Mouse (Mus musculus): ENCODE results near the gene A530064D06Rik. TPM values are rescaled to one million over a fixed set of nuclear protein-coding genes. Genes with fewer than 3 reads are reported as not detected.

Gene A530064D06Rik
- polyA plus RNA-seq, 1 experiment from 2014 or later, result 0.20 TPM

GRCm38 (mm10) chr17:48132810-48133209 is 34.3 kb downstream of the A530064D06Rik start:
- no peaks in the 10 kb centered on the region for H3K36me3 ChIP-seq (ENCODE audit: control insufficient read depth, insufficient read depth, low read length)
- ATAC-seq, result no peak
- no peaks in the 10 kb centered on the region for H3K4me1 ChIP-seq (ENCODE audit: control insufficient read depth, insufficient read depth, low read length)
- H3K9ac ChIP-seq (ENCODE audit: low read depth, low read length), result no peak overlapping the region
- WGBS, result 86% methylated on average over 2 of the region's 2 CpGs
- no peak overlapping the region for H3K27ac ChIP-seq (ENCODE audit: low read length)
- H3K4me2 ChIP-seq (ENCODE audit: low read length), result no peak overlapping the region
- no peak overlapping the region for H3K4me3 ChIP-seq (ENCODE audit: low read depth, low read length)
- no peaks in the 10 kb centered on the region for H3K9me3 ChIP-seq (replicated peaks; ENCODE audit: control insufficient read depth, low read length, poor library complexity, severe bottlenecking)
- H3K27me3 ChIP-seq (ENCODE audit: control insufficient read depth, insufficient read depth, low read depth, low read length), result no peaks in the 10 kb centered on the region

DNA sequence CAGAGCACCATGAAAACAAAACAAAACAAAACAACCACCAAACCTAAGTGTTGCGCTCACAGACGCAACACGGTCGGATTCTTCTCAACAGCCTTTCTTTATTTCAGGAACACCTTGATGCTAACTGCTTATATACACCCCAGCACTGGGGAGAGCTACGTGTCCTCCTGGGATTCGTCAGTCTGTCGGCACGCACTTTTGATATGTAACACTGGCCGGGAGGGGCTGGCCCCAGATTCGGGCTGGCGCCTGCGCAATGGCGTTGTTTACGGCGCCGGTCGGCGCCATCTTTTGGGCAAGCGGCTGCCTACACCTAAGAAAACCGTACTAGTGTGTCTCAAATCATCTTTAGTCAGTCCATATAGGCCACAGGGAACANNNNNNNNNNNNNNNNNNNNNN is 46.6 kb downstream of the A530064D06Rik start:
- Histone ChIP-seq H3K4me3 (ENCODE audit: low read depth, low read length) (no peak overlapping the region), H3K27me3 (ENCODE audit: control insufficient read depth, insufficient read depth, low read depth, low read length) (no peaks in the 10 kb centered on the region), H3K27ac (ENCODE audit: low read length) (no peak overlapping the region), H3K9ac (ENCODE audit: low read depth, low read length) (no peak overlapping the region), H3K4me1 (ENCODE audit: control insufficient read depth, insufficient read depth, low read length) (no peaks in the 10 kb centered on the region), H3K4me2 (ENCODE audit: low read length) (no peak overlapping the region), H3K36me3 (ENCODE audit: control insufficient read depth, insufficient read depth, low read length) (no peaks in the 10 kb centered on the region), H3K9me3 (replicated peaks; ENCODE audit: control insufficient read depth, low read length, poor library complexity, severe bottlenecking) (no peaks in the 10 kb centered on the region)
- 96% methylated on average over 20 of the region's 20 CpGs for WGBS
- ATAC-seq, result no peak

GRCm38 (mm10) chr17:48119656-48120055 is 47.4 kb downstream of the A530064D06Rik start:
- Histone ChIP-seq H3K36me3 (ENCODE audit: control insufficient read depth, insufficient read depth, low read length) (no peaks in the 10 kb centered on the region), H3K4me1 (ENCODE audit: control insufficient read depth, insufficient read depth, low read length) (no peaks in the 10 kb centered on the region), H3K9me3 (replicated peaks; ENCODE audit: control insufficient read depth, low read length, poor library complexity, severe bottlenecking) (no peaks in the 10 kb centered on the region), H3K4me2 (ENCODE audit: low read length) (no peak overlapping the region), H3K27ac (ENCODE audit: low read length) (no peak overlapping the region), H3K27me3 (ENCODE audit: control insufficient read depth, insufficient read depth, low read depth, low read length) (no peaks in the 10 kb centered on the region), H3K9ac (ENCODE audit: low read depth, low read length) (no peak overlapping the region), H3K4me3 (ENCODE audit: low read depth, low read length) (no peak overlapping the region)
- peak; percentile 45; the same call in 1 of the 2 replicates for ATAC-seq
- 24% methylated on average over 3 of the region's 3 CpGs for WGBS

DNA sequence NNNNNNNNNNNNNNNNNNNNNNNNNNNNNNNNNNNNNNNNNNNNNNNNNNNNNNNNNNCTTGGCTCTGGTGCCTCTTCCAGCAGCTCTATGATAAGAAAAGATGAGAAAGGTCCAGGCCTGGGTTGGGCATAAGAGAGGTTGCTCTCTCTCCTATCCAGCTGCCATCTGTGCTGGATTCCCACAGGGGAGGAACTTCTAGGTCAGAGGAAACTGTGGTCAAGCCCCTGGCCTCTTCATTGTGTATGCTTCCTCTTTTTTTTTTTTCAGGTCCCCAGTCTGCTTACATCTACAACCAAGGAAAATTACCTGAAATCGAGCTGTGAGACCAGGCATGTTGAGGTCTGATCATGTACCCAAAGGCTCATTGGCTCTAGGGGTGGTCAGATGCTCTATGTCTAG is 48.5 kb downstream of the A530064D06Rik start:
- H3K27me3 ChIP-seq (ENCODE audit: control insufficient read depth, insufficient read depth, low read depth, low read length), result no peaks in the 10 kb centered on the region
- 48% methylated on average over 1 of the region's 1 CpGs for WGBS
- H3K4me1 ChIP-seq (ENCODE audit: control insufficient read depth, insufficient read depth, low read length), result no peaks in the 10 kb centered on the region
- H3K4me2 ChIP-seq (ENCODE audit: low read length), result no peak overlapping the region
- H3K4me3 ChIP-seq (ENCODE audit: low read depth, low read length), result no peak overlapping the region
- no peak overlapping the region for H3K9ac ChIP-seq (ENCODE audit: low read depth, low read length)
- H3K27ac ChIP-seq (ENCODE audit: low read length), result no peak overlapping the region
- H3K36me3 ChIP-seq (ENCODE audit: control insufficient read depth, insufficient read depth, low read length), result no peaks in the 10 kb centered on the region
- no peak for ATAC-seq
- H3K9me3 ChIP-seq (replicated peaks; ENCODE audit: control insufficient read depth, low read length, poor library complexity, severe bottlenecking), result no peaks in the 10 kb centered on the region

DNA sequence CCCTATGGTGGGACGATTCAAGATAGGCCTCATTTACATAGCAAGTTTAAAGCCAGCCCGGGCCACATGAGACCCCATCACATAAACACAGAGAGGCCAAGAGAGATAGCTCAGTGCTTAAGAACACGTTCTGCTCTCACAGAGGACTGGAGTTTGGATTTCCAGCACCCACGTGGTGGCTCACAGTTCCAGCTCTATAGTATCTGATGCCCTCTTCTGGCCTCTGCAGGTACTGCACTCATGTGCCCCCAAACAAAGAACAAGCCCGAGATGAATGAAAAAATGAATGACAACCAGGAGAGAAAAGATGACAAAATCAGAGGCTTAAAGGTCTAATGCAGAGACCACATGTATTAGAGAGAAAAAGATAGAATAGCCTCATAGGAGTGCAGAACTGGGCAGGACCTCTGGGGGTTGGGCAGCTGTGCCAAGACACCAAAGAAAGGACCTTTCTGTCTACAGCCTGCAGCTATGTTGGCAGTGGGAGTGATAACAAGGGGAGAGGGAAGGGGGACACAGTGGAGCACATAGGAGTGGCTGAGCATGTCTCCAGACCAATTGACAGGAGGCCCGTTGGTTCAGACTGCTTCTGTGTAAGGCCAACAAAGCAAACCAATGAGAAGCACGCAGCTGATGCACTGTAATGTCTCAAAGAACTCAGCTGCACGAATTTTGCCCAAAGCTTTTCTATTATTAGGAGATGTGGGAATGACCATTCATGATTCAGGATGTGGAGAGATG is 56.4 kb downstream of the A530064D06Rik start:
- no peaks in the 10 kb centered on the region for H3K27me3 ChIP-seq (ENCODE audit: control insufficient read depth, insufficient read depth, low read depth, low read length)
- WGBS, result 41% methylated on average over 8 of the region's 8 CpGs
- ATAC-seq, result no peak

GRCm38 (mm10) chr17:48108520-48108919 is 58.6 kb downstream of the A530064D06Rik start:
- no peaks in the 10 kb centered on the region for H3K9me3 ChIP-seq (replicated peaks; ENCODE audit: control insufficient read depth, low read length, poor library complexity, severe bottlenecking)
- H3K4me3 ChIP-seq (ENCODE audit: low read depth, low read length), result no peak overlapping the region
- no peaks in the 10 kb centered on the region; the same call in 1 of the 2 replicates for H3K4me1 ChIP-seq (ENCODE audit: control insufficient read depth, insufficient read depth, low read length)
- ATAC-seq, result no peak
- no peaks in the 10 kb centered on the region for H3K36me3 ChIP-seq (ENCODE audit: control insufficient read depth, insufficient read depth, low read length)
- H3K9ac ChIP-seq (ENCODE audit: low read depth, low read length), result no peak overlapping the region
- H3K4me2 ChIP-seq (ENCODE audit: low read length), result no peak overlapping the region
- no peak overlapping the region for H3K27ac ChIP-seq (ENCODE audit: low read length)
- 81% methylated on average over 3 of the region's 3 CpGs for WGBS
- H3K27me3 ChIP-seq (ENCODE audit: control insufficient read depth, insufficient read depth, low read depth, low read length), result no peaks in the 10 kb centered on the region

More for the DNA sequence above, 56.4 kb downstream of the A530064D06Rik start:
- Histone ChIP-seq H3K9me3 (replicated peaks; ENCODE audit: control insufficient read depth, low read length, poor library complexity, severe bottlenecking) (no peaks in the 10 kb centered on the region), H3K4me2 (ENCODE audit: low read length) (no peak overlapping the region), H3K4me1 (ENCODE audit: control insufficient read depth, insufficient read depth, low read length) (no peaks in the 10 kb centered on the region; the same call in 1 of the 2 replicates), H3K4me3 (ENCODE audit: low read depth, low read length) (no peak overlapping the region), H3K27ac (ENCODE audit: low read length) (no peak overlapping the region), H3K9ac (ENCODE audit: low read depth, low read length) (no peak overlapping the region), H3K36me3 (ENCODE audit: control insufficient read depth, insufficient read depth, low read length) (no peaks in the 10 kb centered on the region)

- Histone ChIP-seq H3K27me3 (ENCODE audit: control insufficient read depth, insufficient read depth, low read depth, low read length) (no peaks in the 10 kb centered on the region), H3K4me1 (ENCODE audit: control insufficient read depth, insufficient read depth, low read length) (no peaks in the 10 kb centered on the region; the same call in 1 of the 2 replicates), H3K9ac (ENCODE audit: low read depth, low read length) (no peak overlapping the region), H3K27ac (ENCODE audit: low read length) (no peak overlapping the region), H3K9me3 (replicated peaks; ENCODE audit: control insufficient read depth, low read length, poor library complexity, severe bottlenecking) (no peaks in the 10 kb centered on the region), H3K36me3 (ENCODE audit: control insufficient read depth, insufficient read depth, low read length) (no peaks in the 10 kb centered on the region), H3K4me3 (ENCODE audit: low read depth, low read length) (no peak overlapping the region), H3K4me2 (ENCODE audit: low read length) (no peak overlapping the region)
- WGBS, result 62% methylated on average over 6 of the region's 6 CpGs
- ATAC-seq, result 0 out of 2 replicates have a peak, but pooled peaks have one; percentile 24
Observed at GRCm38 (mm10) chr17:48107862-48108261, 59.2 kb downstream of the A530064D06Rik start.

DNA sequence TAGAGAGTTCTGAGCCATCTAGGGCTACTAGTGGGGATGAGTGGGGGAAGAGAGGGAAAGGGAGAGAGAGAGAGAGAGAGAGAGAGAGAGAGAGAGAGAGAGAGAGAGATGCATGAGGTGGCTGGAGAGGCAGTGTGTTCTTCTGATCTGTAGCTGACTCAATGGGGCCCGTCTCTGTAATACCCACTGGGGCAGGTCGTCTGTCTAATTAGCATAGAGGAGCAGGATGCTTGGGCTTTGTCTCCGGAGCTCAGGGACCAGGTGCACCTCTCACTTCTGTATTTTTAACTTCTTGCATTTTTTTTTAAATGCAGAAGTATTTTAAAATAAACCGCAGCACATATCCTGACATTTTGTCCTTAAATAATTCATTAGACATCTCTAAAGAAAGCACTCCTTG is 59.7 kb downstream of the A530064D06Rik start:
- ATAC-seq, result peak; percentile 47; the same call in 1 of the 2 replicates
- H3K9me3 ChIP-seq (replicated peaks; ENCODE audit: control insufficient read depth, low read length, poor library complexity, severe bottlenecking), result no peaks in the 10 kb centered on the region
- 31% methylated on average over 4 of the region's 4 CpGs for WGBS

More for the DNA sequence above, 59.7 kb downstream of the A530064D06Rik start:
- Histone ChIP-seq H3K4me2 (ENCODE audit: low read length) (no peak overlapping the region), H3K4me3 (ENCODE audit: low read depth, low read length) (no peak overlapping the region), H3K9ac (ENCODE audit: low read depth, low read length) (no peak overlapping the region), H3K27me3 (ENCODE audit: control insufficient read depth, insufficient read depth, low read depth, low read length) (no peaks in the 10 kb centered on the region), H3K36me3 (ENCODE audit: control insufficient read depth, insufficient read depth, low read length) (no peaks in the 10 kb centered on the region), H3K4me1 (ENCODE audit: control insufficient read depth, insufficient read depth, low read length) (no peaks in the 10 kb centered on the region; the same call in 1 of the 2 replicates), H3K27ac (ENCODE audit: low read length) (no peak overlapping the region)

Measured in midbrain, embryonic 16.5 days (tissue).